In genomic region chr2:30743265-30743846, GRCm38 (mm10) we compare ENCODE assay signal across 7 mouse cellular contexts.
DNase-seq lines count a peak whose midpoint lies in the region; ATAC-seq lines count a peak whose summit lies in the region.

No protein-coding gene starts in this region.

- ATAC-seq in heart, embryonic 14.5 days (ENCODE audit: insufficient number of reproducible peaks, insufficient read depth, low FRiP score, low read depth), result no peak; the same call in 1 of the 2 replicates
- no peak; the same call in 1 of the 2 replicates for ATAC-seq in neural tube, embryonic 15.5 days (ENCODE audit: low FRiP score)

- H3K36me3 ChIP-seq in heart, embryonic 14.5 days (ENCODE audit: control insufficient read depth, insufficient read depth, low read length), result no peaks in the 10 kb centered on the region
- H3K36me3 ChIP-seq in limb, embryonic 10.5 days, result no peaks in the 10 kb centered on the region
- no peaks in the 10 kb centered on the region for H3K36me3 ChIP-seq in neural tube, embryonic 15.5 days

- 20% methylated on average over 4 of the region's 4 CpGs for WGBS in heart, embryonic 14.5 days
- 41% methylated on average over 4 of the region's 4 CpGs for WGBS in limb, embryonic 10.5 days
- 42% methylated on average over 4 of the region's 4 CpGs for WGBS in neural tube, embryonic 15.5 days

- H3K27ac ChIP-seq in heart, embryonic 14.5 days (replicated peaks in 1 of 2; ENCODE audit: control insufficient read depth in 1 of 2, insufficient read depth in 1 of 2, low read depth in 2 of 2, low read length in 2 of 2), result peak overlapping the region; percentile 63 to 85
- peak overlapping the region; percentile 92 for H3K27ac ChIP-seq in limb, embryonic 10.5 days
- peak overlapping the region; percentile 83 for H3K27ac ChIP-seq in neural tube, embryonic 15.5 days (replicated peaks)

- no peaks in the 10 kb centered on the region for H3K9me3 ChIP-seq in heart, embryonic 14.5 days (ENCODE audit: control insufficient read depth, low read length)
- H3K9me3 ChIP-seq in limb, embryonic 10.5 days (replicated peaks), result no peaks in the 10 kb centered on the region
- no peaks in the 10 kb centered on the region for H3K9me3 ChIP-seq in neural tube, embryonic 15.5 days (replicated peaks)

- H3K4me2 ChIP-seq in heart, embryonic 14.5 days (ENCODE audit: low read length), result peak overlapping the region; percentile 34; the same call in 1 of the 2 replicates
- H3K4me2 ChIP-seq in neural tube, embryonic 15.5 days, result no peak overlapping the region

- no peaks in the 10 kb centered on the region for H3K27me3 ChIP-seq in heart, embryonic 14.5 days (ENCODE audit: control insufficient read depth, insufficient read depth, low read length)
- no peaks in the 10 kb centered on the region for H3K27me3 ChIP-seq in limb, embryonic 10.5 days (ENCODE audit: low read depth, poor library complexity, severe bottlenecking)
- H3K27me3 ChIP-seq in neural tube, embryonic 15.5 days (replicated peaks), result no peaks in the 10 kb centered on the region

- H3K9ac ChIP-seq in heart, embryonic 14.5 days (ENCODE audit: low read length), result peak overlapping the region; percentile 16
- H3K9ac ChIP-seq in neural tube, embryonic 15.5 days (replicated peaks), result no peak overlapping the region

- H3K4me3 ChIP-seq in heart, embryonic 14.5 days (ENCODE audit: control insufficient read depth in 1 of 2, insufficient read depth in 1 of 2, low read depth in 1 of 2, low read length in 2 of 2), result no peak overlapping the region
- H3K4me3 ChIP-seq in limb, embryonic 10.5 days, result no peak overlapping the region
- H3K4me3 ChIP-seq in neural tube, embryonic 15.5 days (replicated peaks), result no peak overlapping the region

- peak; percentile 59 for DNase-seq in NIH3T3 (ENCODE audit: low read depth)
- DNase-seq in embryo, embryonic 10 days (ENCODE audit: low spot score), result peak; percentile 33
- DNase-seq in limb, embryonic 10.5 days (ENCODE audit: low spot score), result peak; percentile 42
- no peak for DNase-seq in cerebellum, adult 11-12 months
- DNase-seq in layer of hippocampus, adult 9-10 months (ENCODE audit: low spot score), result no peak

- H3K4me1 ChIP-seq in heart, embryonic 14.5 days (ENCODE audit: control insufficient read depth in 2 of 2, insufficient read depth in 2 of 2, low read length in 2 of 2), result peaks cover 21 to 23% of the 10 kb centered on the region in 2 experiments
- peaks cover 21% of the 10 kb centered on the region for H3K4me1 ChIP-seq in limb, embryonic 10.5 days
- H3K4me1 ChIP-seq in neural tube, embryonic 15.5 days, result peaks cover 20% of the 10 kb centered on the region

Comparison
In these comparisons a context has a peak if more than half of its experiments do, and no peak if none do; other contexts are left out.
1. DNase-seq: peak in NIH3T3 (single experiment), embryo, embryonic 10 days (single experiment) and limb, embryonic 10.5 days (single experiment); none in cerebellum, adult 11-12 months (single experiment) and layer of hippocampus, adult 9-10 months (single experiment).
2. Peak in every context shown above with its lines, with median percentiles within 50 percentile points of each other: H3K27ac ChIP-seq.